7 mouse cellular contexts compared by ENCODE assay signal in the genomic region with DNA sequence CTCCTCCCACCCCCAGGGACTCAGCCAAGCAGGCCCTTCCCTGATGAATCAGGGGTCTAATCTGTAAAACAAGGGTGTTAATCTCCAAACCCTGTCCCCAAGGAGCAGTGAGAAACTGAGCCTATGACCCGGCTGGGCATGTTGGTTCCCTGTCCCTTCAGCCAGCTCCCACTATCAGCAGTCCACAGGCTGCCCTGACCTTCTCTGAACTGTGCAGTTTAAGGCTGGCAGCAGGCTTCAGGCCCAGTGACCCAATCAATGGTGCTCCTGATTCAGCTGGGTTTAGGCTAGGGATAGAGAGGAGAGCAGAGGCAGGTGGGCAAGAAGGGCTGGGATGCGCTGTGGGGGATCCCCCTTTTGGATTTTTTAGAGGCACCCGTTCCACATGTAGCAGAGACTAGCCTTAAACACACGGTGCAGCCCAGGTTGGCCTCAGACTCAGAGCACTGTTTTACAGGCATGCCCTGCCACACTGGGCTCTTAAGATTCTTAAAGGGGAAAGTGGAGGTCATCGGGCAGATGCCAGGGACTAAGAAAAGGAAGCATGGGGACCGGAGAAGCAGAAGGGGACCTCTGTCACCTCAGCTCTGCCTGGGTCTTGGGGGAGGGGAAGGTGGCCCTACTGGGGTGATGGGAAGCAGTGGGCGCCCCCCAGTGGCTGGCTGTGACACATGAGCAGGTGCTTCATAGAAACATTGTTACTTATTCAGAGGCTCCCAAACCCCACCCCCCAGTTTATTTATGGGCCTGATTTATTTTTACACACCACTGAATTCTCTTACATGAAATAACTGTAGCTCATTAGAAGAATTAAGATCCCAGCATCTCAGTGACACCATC. TPM values are rescaled to one million over a fixed set of nuclear protein-coding genes. Genes with fewer than 3 reads are reported as not detected.
DNase-seq lines count a peak whose midpoint lies in the region; TF ChIP-seq lines count a peak whose summit lies in the region.

No protein-coding gene starts in this region.

- DNase-seq in urinary bladder, postnatal 25 days (ENCODE audit: low spot score) = peak; percentile 56
- DNase-seq in urinary bladder, postnatal 10 days (ENCODE audit: low spot score) = no peak
- DNase-seq in c-Kit-positive CD71-positive TER-119-positive erythroid progenitor cells, embryonic 14.5 days (ENCODE audit: low spot score) = peak; percentile 33
- DNase-seq in frontal cortex, postnatal 14 days (ENCODE audit: low spot score in 2 of 2) = peak; percentile 71 to 78
- peak; percentile 88 for DNase-seq in kidney, postnatal 10 days
- DNase-seq in lung, postnatal 25 days (ENCODE audit: low spot score) = peak; percentile 54
- DNase-seq in spleen, adult 2 months (ENCODE audit: low read depth in 1 of 2, low spot score in 2 of 2) = peak; percentile 19 to 65

- H3K4me1 ChIP-seq in spleen, adult 2 months (ENCODE audit: control insufficient read depth, insufficient read depth, insufficient read length) = no peaks in the 10 kb centered on the region

- WGBS in spleen, adult 2 months = 34% methylated on average over 7 of the region's 7 CpGs

- TF ChIP-seq POLR2A in spleen, adult 2 months (IDR thresholded peaks at IDR 0.05; ENCODE audit: low read depth, low read length) = no peak

- H3K4me3 ChIP-seq in spleen, adult 2 months (ENCODE audit: extremely low read depth, insufficient read depth, insufficient read length) = no peak overlapping the region

- no peak overlapping the region for H3K27ac ChIP-seq in spleen, adult 2 months (ENCODE audit: insufficient read depth, low read length)

- peaks cover 3% of the 10 kb centered on the region for H3K27me3 ChIP-seq in spleen, adult 2 months (ENCODE audit: control insufficient read depth, insufficient read depth, low read length)

- no peaks in the 10 kb centered on the region for H3K36me3 ChIP-seq in spleen, adult 2 months (ENCODE audit: control insufficient read depth, insufficient read depth, low read length)

- peak; percentile 72 for TF ChIP-seq CTCF in spleen, adult 2 months (IDR thresholded peaks at IDR 0.05; ENCODE audit: extremely low read depth, insufficient read depth, insufficient read length, insufficient replicate concordance)

RNA-seq across cellular contexts. Expression of a gene that starts 19.2 kb away (rescaled TPM):
- polyA plus RNA-seq in spleen, adult 2 months (2012; rRNA removed) = 0.13 TPM in 2 replicates

RNA-seq across cellular contexts. Expression of a gene that starts 56.6 kb away (rescaled TPM):
- not detected in 2 replicates for polyA plus RNA-seq in spleen, adult 2 months (2012; rRNA removed)
